Mouse (Mus musculus): ENCODE results near the gene Naglu. TPM values are rescaled to one million over a fixed set of nuclear protein-coding genes. Genes with fewer than 3 reads are reported as not detected.

The Naglu gene
- 10 to 100 TPM; 27.3 to 28.2 TPM for total RNA-seq (2021)
- long read RNA-seq, experiment 1, transcript Naglu-201 (6 exons, 2,560 nt): major isoform, 45 of 70 reads
- long read RNA-seq, experiment 1, partial matches to known transcripts: 19 of 70 reads
- long read RNA-seq, experiment 1, other reads (novel, unspliced or antisense): 6 of 70 reads
- long read RNA-seq, experiment 2, transcript Naglu-201 (6 exons, 2,560 nt): major isoform, 35 of 45 reads
- long read RNA-seq, experiment 2, partial matches to known transcripts: 2 of 45 reads
- long read RNA-seq, experiment 2, other reads (novel, unspliced or antisense): 8 of 45 reads

DNA sequence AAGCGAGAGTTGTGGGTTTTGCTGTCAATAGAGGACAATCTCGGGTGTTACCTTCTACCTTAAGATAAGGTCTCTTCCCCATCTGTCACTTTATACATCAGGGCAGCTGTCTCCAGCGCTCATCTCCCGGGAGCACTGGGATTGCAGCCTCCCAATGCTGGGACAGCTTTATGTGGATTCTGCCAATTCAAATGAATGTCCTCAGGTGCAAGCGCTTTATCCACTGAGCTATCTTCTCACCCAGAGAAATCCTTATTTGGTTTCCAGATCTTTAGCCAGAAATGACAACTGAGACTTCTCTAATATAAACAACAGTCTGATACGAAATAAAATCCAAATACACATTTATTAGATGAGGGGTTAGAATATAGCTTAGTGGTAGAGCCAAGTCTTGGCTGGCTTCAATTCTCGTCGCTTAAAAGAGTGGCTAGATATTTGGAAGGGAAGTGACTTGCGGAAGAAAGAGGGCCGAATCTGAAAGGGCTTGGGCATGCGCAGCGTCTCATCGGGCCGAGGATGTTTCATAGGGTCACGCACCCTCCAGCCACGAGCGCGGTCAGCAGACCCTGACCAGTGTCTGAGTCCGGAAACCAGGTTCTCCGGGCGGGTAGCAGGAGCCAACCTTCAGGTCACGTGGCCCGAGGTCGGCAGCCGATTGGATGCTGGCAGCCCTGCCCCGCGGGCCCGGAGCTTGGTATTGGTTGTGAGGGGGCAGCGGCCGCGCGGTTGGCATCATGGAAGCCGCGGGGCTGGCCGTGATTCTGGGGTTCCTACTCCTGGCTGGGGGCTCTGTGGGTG, at the start of gene Naglu:
Naglu (plus strand) TSS at position 622 of the 798 bp plus-strand sequence.
- peak; percentile 98 for DNase-seq

DNA sequence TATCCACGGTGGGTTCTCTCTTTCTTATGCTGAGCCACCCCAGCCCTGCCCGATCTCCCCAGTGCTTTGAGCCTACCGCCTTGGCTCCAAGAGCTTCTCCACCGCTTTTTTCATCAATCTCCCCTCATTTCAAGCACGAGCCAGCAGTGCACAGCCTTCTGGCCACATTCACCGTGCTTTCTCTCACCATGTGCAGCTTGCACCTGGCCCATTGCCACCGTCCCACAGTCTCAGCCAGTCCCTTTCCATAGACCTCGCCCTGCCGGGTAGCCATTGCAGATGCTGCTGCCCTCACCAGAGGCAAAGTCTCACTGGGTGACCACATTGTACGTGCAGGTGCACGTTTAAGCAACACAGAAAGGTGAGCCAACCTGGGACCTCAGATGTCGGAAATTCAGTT, 46.4 kb upstream of the Naglu start:
- DNase-seq: no peak

DNA sequence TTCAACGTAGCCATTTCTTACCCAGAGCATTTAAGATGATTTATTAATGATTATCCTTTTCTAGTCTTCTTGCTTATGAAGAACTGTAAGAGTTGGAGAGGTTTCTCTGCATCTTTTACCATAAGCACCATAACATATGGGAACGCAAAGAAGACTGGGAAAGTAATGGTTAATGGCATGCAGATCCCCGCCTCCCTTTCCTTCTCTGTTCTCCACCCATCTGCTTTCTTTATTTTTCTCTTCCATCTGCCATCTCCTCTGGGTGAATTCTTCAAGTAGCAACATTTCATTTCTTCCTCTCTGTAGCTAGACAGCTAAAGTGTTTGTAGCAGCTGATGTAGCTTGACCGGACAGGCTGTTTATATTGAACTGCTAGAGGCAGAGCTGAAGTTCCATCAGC, 45.8 kb upstream of the Naglu start:
- no peak for DNase-seq

DNA sequence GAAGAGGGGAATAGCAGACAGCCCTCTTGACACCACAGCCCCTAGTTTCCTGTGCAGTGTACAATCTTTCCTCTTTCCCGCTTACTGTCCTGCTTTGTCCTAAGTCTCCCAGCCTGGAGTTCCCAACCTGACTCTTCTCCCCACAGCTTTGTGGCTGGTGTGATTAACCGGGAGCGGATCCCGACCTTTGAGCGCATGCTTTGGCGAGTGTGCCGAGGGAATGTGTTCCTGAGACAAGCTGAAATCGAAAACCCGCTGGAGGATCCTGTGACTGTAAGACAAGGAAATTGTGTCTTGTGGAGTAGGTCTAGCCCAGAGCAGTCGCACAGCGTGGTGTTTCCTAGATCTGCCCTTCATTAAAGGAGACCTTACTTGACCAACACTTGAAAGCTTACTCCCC, 42.7 kb upstream of the Naglu start:
- no peak for DNase-seq

DNA sequence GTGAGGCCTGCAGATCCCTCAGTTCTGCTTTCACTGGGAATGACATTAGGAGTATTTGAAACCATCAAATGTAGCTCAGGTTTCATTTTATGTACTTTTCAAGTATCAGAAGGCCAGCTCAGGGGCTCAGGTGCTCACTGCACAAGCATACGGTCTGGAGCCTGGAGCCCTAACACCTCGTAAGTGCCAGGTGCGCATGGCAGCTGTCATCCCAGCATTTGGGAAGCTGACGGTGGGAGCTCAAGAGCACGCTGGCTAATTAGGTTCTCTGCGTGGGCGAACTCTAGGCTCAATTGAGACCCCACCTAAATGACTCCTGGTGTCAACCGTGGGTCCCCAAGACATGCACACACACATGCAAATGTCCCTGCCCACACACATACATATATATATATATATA, 40.5 kb upstream of the Naglu start:
- DNase-seq: no peak

DNA sequence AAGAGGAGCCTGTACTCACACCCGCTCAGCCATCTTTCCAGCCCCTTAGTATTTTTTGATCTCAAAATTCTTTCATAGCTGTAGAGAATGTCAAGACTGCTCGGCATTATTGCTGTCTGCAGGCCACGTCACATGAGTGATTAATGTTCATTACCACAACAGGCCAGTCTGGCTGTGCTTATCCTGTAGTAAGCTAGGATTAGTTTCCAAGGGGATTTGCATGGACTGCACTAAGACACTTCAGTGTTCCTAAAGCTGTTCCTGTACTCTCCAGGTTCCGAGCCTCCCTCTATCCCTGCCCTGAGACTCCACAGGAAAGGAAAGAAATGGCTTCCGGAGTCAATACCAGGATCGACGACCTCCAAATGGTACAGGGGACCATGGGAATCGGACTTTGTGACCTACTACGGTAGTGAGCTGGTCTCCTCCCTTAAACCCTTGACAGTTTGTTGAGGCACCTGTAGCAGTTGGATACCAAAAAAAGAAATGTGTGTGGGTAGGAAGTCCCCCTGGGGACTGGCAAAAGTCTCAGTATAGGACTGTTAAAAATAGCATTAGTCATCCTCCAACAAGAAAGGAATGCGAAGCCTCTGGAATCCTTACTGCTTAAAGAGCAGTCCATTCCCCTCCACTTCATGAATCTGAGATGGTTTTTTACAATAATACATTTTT, 39.5 kb upstream of the Naglu start:
- no peak for DNase-seq

DNA sequence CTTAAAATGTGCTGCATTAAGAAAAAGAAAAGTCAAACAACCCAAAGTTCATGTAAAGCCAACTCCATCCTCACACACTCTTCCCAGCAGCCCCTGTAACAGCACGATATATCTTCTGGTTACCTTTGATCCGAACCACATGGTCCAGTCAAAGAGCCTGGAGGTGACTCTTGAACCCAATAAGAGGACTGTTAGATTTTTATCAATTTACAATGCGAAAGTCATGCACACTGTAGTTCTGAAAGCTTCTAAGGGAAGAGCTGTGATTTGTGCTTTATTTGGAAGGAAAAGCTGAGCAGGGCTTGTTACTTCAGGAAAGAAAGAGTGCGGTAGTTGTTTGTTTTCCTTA, 39.0 kb upstream of the Naglu start:
- no peak for DNase-seq

DNA sequence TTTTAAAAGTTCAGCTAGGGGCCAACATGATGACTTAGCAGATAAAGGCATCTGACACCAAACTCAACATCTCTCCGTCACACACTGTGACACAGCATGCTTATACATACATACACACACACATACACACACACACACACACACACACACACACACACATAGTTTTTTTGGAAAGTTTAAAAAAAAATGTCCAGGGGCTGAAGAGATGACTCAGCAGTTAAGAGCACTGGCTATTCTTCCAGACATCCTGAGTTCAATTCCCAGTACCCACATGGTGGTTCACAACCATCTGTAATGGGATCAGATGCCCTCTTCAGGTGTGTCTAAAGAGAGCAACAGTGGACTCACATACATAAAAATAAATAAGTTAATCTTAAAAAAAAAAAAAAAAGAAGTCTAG, 38.3 kb upstream of the Naglu start:
- DNase-seq: no peak

DNA sequence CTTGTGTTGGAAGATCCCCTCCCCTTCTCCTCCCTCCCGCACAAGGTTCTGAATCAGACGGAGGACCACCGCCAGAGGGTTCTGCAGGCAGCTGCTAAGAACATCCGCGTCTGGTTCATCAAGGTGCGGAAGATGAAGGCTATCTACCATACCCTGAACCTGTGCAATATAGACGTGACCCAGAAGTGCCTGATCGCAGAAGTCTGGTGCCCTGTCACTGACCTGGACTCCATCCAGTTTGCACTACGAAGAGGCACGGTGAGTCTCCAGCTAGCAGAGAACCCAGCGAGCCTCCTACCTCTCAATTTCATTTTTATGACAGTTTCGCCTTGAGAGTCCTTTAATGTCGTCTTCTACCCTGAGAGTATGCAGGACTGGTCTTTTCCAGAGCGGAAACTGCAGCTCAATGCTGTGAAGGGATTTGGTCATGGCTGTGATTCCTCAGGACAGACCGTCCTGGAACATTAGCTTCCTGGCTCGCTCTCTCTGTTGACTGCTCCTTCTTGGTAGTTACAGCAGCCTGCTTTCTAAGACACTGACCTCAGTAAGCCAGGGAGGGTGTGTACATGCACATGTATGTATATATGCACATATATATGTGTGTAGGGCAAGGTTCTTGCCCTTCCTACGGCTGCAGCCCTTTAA, 35.8 kb upstream of the Naglu start:
- DNase-seq: peak; percentile 26

DNA sequence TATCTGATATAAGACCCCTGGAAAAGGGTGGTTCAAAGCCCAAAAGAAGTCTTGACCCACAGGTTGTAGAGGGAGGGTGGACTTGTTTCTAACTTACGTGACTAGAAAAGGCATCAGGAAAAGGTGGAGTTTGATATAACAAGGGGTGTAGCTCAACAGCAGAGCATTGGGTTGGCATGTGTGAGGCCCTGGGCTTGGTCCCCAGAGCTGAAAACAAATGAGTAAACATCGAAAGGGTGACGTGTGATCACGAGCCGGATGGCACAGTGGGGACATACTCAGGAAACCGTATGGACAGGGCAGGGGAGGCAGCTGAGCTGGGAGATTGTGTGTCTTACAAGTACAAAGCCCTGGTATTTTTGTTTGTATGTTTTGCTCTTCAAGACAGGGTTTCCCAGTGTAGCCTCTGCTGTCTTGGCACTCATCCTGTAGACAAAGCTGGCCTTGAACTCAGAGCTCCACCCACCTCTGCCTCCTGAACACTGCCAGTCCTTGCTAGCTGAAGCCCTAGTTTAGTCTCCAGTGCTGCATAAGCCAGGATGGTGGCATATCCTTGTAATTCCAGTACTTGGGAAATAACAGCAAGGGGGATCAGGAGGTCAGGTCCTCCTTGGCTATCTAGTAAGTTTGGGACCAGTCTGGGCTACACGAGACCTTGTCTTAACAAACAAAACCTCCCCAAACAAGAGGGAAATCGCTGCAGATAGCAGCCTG, 35.0 kb upstream of the Naglu start:
- DNase-seq: peak; percentile 61

DNA sequence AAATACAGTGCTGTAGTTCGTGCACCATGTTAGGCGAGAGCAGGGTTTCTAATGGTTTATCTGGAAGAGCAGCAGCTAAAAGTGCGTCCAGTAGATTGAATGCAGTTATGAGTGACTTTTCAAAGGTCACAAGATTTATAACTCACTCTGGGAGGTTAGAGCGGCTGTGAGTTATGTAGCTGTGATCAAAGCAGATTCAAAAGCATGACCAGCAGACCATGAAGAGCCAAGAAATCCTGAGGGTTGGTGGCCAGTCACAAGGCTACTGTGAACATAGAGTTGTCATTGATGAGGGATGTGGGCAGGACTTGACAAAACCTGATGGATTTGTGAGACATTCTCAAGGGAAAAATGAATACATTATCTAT, 34.5 kb upstream of the Naglu start:
- peak; percentile 30 for DNase-seq

DNA sequence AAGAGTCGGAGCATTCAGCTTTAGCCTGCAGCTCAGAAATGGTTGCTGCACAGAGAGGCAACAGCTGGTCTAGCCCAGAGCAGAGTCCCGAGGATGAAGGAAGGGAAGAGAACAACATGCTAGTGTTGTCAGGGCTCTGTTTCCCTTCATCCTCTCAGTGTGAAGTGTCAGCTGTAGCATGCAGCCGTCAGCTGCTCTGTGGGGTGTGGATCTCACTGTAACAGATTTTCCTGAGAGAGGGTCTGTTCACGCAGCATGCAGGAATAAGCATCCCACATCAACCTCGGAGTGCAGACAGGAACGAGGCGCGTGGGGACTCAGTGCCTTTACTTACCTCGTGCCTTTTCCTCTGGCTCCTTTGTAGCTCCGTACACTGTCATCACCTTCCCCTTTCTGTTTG, 32.0 kb upstream of the Naglu start:
- no peak for DNase-seq

DNA sequence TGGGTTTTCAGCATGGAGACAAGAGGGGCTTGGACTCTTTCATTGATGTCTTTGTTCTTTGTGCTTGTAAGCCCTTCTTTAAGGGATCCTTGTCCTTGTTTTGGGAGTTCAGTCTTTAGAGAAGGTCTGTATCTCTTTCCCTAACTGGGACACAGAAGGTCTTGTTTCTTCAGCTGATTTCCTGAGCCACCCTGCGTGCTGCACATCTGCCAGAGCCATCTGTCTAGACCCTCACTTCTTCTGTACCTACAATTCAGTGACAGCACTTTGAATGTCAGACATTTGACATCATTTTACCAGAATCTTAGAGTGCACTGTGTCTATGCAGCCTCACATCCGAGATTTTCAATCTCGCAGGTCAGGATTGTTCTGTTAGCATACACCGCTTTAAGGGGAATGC, 24.0 kb upstream of the Naglu start:
- DNase-seq: no peak

DNA sequence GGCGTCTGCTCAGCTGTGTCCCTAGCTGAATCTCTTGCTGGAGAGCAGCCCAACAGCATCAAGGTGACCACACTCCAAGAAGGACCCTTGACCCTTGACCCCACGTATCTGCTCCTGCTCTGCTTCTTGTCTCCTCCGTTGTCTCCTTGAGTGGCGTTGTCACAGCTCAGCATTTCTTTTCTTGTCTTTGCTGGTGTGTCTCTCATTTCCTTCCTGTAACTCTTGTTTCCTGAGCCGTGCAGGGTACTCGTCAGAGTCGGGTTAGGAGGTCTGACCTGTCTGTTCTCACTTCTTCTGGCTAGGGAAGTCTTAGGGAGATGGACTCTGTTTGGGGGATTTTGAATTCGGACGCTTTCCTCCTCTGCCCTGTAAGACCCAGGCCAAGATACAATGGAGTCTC, 23.4 kb upstream of the Naglu start:
- DNase-seq: no peak

DNA sequence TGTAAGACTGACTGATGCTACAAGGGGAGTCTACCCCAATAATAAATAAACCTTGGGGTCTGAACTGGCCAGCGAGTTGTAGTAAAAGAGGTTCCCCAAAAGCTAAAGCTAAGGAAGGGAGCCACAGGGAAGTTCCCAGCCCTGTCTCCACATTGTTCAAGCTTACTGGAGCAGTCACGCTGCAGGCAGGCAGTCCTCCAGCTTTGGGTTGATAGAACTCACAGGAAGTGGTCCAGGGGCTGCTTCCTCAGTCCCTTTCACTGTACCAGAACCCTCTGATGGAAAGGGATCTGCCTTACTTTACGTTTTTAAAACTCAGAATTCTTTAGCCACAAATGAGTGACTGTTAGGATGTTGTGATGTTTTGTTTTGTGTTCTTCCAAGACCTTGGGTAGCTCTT, 22.3 kb upstream of the Naglu start:
- DNase-seq: no peak

DNA sequence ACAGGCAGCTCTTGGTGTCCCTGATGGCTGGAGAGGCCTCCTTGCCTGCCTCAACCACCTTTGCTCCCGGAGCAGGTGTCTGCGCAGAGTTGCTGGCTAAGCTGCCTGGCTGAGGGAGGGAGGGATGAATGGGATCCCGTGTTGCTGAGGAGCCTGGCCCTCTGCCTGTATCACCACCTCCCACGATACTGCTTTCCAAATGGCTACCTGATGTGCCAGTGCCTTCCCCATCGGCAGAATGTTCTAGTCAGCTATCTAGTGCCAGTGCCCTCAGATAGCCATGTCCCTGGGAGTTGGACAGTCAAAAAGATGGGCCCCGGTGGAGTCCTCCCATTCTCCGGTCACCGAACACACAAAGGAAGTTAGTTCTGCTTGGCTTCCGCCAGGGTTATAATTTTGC, 19.5 kb upstream of the Naglu start:
- no peak for DNase-seq

DNA sequence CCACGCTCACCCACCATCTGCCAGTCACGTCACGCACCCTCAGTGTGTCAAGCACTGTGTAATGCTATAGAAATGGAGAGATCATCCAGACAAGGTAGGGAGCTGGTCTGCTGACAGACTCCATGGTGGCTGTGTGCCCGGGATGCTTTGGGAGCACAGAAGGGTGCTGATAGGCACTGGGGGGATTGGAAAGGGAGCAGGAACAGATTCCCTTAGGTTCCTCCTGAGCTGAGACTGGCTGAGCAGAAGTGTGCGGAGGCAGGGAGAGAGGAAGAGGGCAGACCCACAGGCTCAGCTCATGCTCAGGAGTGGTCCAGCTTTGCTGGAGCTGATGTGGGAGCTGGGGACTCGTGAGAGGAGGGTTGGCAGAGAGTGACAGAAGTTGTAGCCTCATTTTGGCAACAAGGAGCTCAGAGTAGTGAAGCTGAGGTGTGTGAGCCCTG, 18.7 kb upstream of the Naglu start:
- DNase-seq: no peak

DNA sequence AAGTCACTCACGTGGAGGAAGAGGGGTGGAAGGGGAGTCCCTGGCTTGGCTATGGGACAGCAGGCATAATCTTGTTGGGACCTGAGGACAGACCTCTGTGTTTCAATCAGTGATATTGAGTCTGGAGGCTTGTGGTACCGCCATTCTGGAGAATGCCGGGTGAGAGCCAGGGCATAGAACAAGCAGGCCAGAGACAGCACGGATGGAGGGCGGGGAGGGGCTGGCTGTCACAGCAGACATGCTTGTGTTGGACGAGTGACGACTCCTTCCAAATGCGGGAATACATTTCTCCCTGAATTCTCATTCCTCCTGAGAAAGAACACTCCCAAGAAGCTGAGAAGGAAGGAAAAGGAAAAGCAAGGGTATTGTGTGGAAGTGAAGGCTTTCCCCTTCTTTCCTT, 18.2 kb upstream of the Naglu start:
- DNase-seq: no peak

DNA sequence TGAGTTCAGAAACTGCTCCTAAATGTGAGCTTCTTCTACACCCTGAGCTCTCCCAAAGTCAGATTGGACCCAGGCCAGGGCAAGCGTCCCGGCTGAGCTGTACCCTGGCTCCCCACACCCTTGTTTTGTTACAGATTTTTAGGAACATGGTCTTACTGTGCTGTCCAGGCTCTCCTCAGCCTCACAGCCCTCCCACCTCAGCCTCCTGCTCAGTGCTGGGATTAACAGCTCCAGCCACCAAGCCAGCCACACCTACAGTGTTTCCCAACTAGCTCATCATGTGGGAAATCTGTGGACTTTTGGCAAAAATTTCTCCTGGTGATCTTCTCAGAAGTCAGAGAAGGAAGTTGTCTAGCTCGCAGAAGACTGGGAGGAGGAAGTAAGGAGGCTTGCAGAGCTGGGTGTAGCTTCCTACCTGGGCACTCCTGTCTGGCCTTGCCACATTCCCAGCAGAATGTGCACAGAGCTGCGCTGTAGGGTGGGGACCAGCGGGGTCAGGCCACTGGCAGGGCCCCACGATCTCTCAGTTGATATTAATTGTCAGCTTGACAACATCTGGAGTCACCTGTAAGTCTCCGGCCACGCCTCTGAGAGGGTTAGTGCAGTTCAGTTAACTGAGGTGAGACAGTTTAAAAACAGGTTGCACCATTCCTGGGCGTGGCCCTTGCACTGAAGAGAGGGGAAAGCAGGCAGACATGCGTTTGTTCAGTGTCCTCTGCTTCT, 16.9 kb upstream of the Naglu start:
- peak; percentile 55 for DNase-seq

DNA sequence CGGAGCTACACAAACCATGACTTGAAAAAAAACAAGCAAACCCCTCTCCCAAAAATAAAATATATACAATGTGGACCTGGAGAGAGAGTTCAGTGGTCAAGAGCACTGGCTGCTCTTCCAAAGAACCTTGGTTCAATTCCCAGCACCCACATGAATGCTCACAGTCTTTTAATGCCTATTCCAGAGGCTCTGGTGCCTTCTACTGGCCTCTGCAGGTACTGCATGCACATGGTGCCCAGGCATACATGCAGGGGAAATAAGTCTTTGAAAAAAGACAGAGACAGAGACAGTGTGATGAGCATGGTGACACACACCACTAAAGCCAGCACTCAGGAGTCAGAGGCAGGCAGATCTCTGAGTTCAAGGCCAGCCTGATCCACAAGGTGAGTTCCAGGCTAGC, 15.8 kb upstream of the Naglu start:
- no peak for DNase-seq

DNA sequence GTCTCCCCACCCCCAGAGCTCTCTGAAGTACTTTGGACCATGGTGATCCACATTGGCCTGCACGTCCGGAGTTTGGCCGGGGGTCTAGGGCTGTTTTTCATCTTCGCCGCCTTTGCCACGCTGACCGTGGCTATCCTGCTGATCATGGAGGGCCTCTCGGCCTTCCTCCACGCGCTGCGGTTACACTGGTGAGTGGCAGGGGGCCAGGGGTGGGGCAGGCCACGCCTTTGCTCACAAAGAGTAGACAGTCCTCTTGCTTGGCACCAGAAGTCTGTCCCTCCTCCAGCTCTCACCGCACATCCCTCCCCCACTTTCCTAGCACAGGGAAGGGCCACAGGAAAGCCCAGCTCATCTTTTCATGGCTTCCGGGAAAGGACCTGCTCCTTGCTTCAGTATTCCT, 14.4 kb upstream of the Naglu start:
- DNase-seq: no peak

DNA sequence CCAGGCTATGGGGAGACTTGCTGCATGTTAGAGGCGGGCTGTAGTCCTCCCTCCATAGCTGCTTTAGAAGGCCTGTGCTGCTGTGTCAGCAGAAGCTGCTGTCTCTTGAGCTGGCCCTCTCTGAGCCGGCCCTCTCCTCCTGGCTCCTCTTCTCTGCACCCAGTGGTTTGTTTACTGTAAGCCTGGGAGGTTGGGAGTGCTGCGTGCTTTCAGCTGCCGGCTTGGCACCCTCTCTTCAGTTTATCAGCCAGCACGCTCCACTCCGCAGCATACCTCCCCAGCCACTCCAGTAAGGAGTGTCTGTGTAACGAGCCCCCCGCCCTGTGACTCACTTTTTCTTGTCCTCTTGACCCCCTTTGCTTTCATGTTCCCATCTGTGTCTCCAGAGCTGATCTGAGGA, 12.9 kb upstream of the Naglu start:
- DNase-seq: peak; percentile 47
